Mouse (Mus musculus): ENCODE data around the gene Ifngr2. TPM values are rescaled to one million over a fixed set of nuclear protein-coding genes. Genes with fewer than 3 reads are reported as not detected.
A peak's percentile ranks its signal among the peaks of the same experiment; 100 is the strongest.

The Ifngr2 gene
- polyA plus RNA-seq, 1 experiment, result 5.0 TPM

- Histone ChIP-seq H3K9me3 (replicated peaks; ENCODE audit: control insufficient read depth, insufficient read depth, low read length, poor library complexity, severe bottlenecking) (no peaks in the 10 kb centered on the region), H3K36me3 (ENCODE audit: control insufficient read depth, insufficient read depth, low read length, poor library complexity, severe bottlenecking) (no peaks in the 10 kb centered on the region), H3K9ac (ENCODE audit: low read depth, poor library complexity, severe bottlenecking) (peak overlapping the region; percentile 73), H3K27me3 (ENCODE audit: control insufficient read depth, insufficient read depth, low read length, poor library complexity, severe bottlenecking) (no peaks in the 10 kb centered on the region), H3K4me3 (ENCODE audit: low read depth, low read length) (peak overlapping the region; percentile 91), H3K27ac (ENCODE audit: insufficient read depth, low read length) (no peak overlapping the region), H3K4me1 (ENCODE audit: control insufficient read depth, insufficient read depth, low read length) (no peaks in the 10 kb centered on the region)
- TF ChIP-seq CTCF (IDR thresholded peaks at IDR 0.05; ENCODE audit: low read depth, low read length), result no peak
- no peak for TF ChIP-seq POLR2A (IDR thresholded peaks at IDR 0.05; ENCODE audit: insufficient read depth, low read length)
- no peak for TF ChIP-seq EP300 (IDR thresholded peaks at IDR 0.05; ENCODE audit: insufficient read depth, low read depth, low read length)
These were observed 50.2 kb downstream of the Ifngr2 start for GRCm38 (mm10) chr16:91596779-91597671.

DNA sequence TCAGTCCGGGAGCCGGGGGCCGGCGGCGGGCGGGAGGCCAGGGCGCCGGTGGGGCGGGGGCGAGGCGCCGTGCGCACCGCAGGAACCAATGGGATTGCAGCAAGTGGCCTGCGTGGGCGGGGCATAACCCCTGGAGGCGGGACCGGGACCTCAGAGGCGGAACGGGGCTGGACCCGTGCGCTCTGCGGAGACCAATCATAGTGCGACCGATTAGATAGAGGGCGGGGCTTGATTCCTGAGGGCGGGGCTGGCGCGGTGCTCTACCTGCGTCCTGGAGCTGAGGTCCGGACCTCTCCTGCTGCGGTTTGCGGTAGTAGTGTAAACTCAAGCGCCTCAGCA, 50.8 kb downstream of the Ifngr2 start, which contains the start of gene Tmem50b:
Gene Tmem50b, minus strand, starts transcription at position 129 of the 339 bp plus-strand sequence.
- TF ChIP-seq CTCF (IDR thresholded peaks at IDR 0.05; ENCODE audit: low read depth, low read length) (no peak), POLR2A (IDR thresholded peaks at IDR 0.05; ENCODE audit: insufficient read depth, low read length) (no peak), EP300 (IDR thresholded peaks at IDR 0.05; ENCODE audit: insufficient read depth, low read depth, low read length) (no peak)
- Histone ChIP-seq H3K9ac (ENCODE audit: low read depth, poor library complexity, severe bottlenecking) (peak within 1 kb of the TSS; percentile 73), H3K36me3 (ENCODE audit: control insufficient read depth, insufficient read depth, low read length, poor library complexity, severe bottlenecking) (no peaks in the 10 kb centered on the region), H3K27me3 (ENCODE audit: control insufficient read depth, insufficient read depth, low read length, poor library complexity, severe bottlenecking) (no peaks in the 10 kb centered on the region), H3K4me1 (ENCODE audit: control insufficient read depth, insufficient read depth, low read length) (no peaks in the 10 kb centered on the region), H3K9me3 (replicated peaks; ENCODE audit: control insufficient read depth, insufficient read depth, low read length, poor library complexity, severe bottlenecking) (no peaks in the 10 kb centered on the region), H3K27ac (ENCODE audit: insufficient read depth, low read length) (no peak within 1 kb of the TSS), H3K4me3 (ENCODE audit: low read depth, low read length) (peak within 1 kb of the TSS; percentile 91)

- no peaks in the 10 kb centered on the region for H3K27me3 ChIP-seq (ENCODE audit: control insufficient read depth, insufficient read depth, low read length, poor library complexity, severe bottlenecking)
- no peak overlapping the region for H3K9ac ChIP-seq (ENCODE audit: low read depth, poor library complexity, severe bottlenecking)
- no peak overlapping the region for H3K27ac ChIP-seq (ENCODE audit: insufficient read depth, low read length)
- no peaks in the 10 kb centered on the region for H3K4me1 ChIP-seq (ENCODE audit: control insufficient read depth, insufficient read depth, low read length)
- TF ChIP-seq EP300 (IDR thresholded peaks at IDR 0.05; ENCODE audit: insufficient read depth, low read depth, low read length) (no peak), POLR2A (IDR thresholded peaks at IDR 0.05; ENCODE audit: insufficient read depth, low read length) (no peak), CTCF (IDR thresholded peaks at IDR 0.05; ENCODE audit: low read depth, low read length) (no peak)
- no peaks in the 10 kb centered on the region for H3K36me3 ChIP-seq (ENCODE audit: control insufficient read depth, insufficient read depth, low read length, poor library complexity, severe bottlenecking)
- no peaks in the 10 kb centered on the region for H3K9me3 ChIP-seq (replicated peaks; ENCODE audit: control insufficient read depth, insufficient read depth, low read length, poor library complexity, severe bottlenecking)
- H3K4me3 ChIP-seq (ENCODE audit: low read depth, low read length), result no peak overlapping the region
These were observed 52.4 kb downstream of the Ifngr2 start for GRCm38 (mm10) chr16:91599242-91599641.

DNA sequence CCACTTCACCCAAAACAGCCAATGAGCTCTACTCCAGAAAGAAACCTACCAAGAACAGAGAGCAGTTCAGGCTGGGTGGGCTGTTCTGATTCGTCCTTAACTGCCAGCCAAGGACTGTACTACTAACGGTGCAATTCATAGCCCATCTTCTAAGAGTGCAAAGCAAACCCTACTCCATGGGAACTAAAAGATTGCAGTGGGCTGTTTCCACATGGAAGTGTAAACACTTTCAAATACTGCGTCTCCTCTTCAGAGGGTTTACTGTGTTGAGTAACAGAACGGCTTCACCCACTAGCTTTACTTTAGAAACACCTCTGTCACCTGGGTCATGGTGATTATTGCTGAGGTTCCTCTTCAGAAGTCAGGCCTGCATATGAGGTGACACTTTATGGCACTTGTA, 54.2 kb downstream of the Ifngr2 start:
- Histone ChIP-seq H3K27ac (ENCODE audit: insufficient read depth, low read length) (no peak overlapping the region), H3K27me3 (ENCODE audit: control insufficient read depth, insufficient read depth, low read length, poor library complexity, severe bottlenecking) (no peaks in the 10 kb centered on the region), H3K4me3 (ENCODE audit: low read depth, low read length) (no peak overlapping the region), H3K9ac (ENCODE audit: low read depth, poor library complexity, severe bottlenecking) (no peak overlapping the region), H3K9me3 (replicated peaks; ENCODE audit: control insufficient read depth, insufficient read depth, low read length, poor library complexity, severe bottlenecking) (no peaks in the 10 kb centered on the region), H3K4me1 (ENCODE audit: control insufficient read depth, insufficient read depth, low read length) (no peaks in the 10 kb centered on the region), H3K36me3 (ENCODE audit: control insufficient read depth, insufficient read depth, low read length, poor library complexity, severe bottlenecking) (no peaks in the 10 kb centered on the region)
- TF ChIP-seq CTCF (IDR thresholded peaks at IDR 0.05; ENCODE audit: low read depth, low read length) (no peak), POLR2A (IDR thresholded peaks at IDR 0.05; ENCODE audit: insufficient read depth, low read length) (no peak), EP300 (IDR thresholded peaks at IDR 0.05; ENCODE audit: insufficient read depth, low read depth, low read length) (no peak)

DNA sequence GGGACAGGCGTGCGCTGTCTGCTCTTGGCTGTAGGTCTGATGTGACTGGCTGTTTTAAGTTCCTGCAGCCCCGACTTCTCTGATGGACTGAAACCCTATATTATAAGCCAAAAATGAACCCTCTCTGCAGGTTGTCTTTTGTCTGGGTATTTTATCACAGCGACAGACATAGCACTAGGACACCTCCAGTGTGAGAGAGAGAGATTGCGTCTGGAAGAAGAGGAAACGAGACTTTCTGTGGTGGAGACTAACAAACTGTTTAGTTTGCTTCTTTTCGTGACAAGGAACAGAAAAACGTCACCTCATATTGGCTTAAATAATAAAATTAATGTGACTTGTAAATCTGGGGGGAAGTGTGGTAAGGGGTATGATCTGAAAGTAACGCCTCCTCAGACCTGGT, 54.8 kb downstream of the Ifngr2 start:
- Histone ChIP-seq H3K9ac (ENCODE audit: low read depth, poor library complexity, severe bottlenecking) (no peak overlapping the region), H3K4me3 (ENCODE audit: low read depth, low read length) (no peak overlapping the region), H3K36me3 (ENCODE audit: control insufficient read depth, insufficient read depth, low read length, poor library complexity, severe bottlenecking) (no peaks in the 10 kb centered on the region), H3K27me3 (ENCODE audit: control insufficient read depth, insufficient read depth, low read length, poor library complexity, severe bottlenecking) (no peaks in the 10 kb centered on the region), H3K4me1 (ENCODE audit: control insufficient read depth, insufficient read depth, low read length) (no peaks in the 10 kb centered on the region), H3K9me3 (replicated peaks; ENCODE audit: control insufficient read depth, insufficient read depth, low read length, poor library complexity, severe bottlenecking) (no peaks in the 10 kb centered on the region), H3K27ac (ENCODE audit: insufficient read depth, low read length) (no peak overlapping the region)
- TF ChIP-seq POLR2A (IDR thresholded peaks at IDR 0.05; ENCODE audit: insufficient read depth, low read length), result no peak
- TF ChIP-seq CTCF (IDR thresholded peaks at IDR 0.05; ENCODE audit: low read depth, low read length), result no peak
- TF ChIP-seq EP300 (IDR thresholded peaks at IDR 0.05; ENCODE audit: insufficient read depth, low read depth, low read length), result no peak

DNA sequence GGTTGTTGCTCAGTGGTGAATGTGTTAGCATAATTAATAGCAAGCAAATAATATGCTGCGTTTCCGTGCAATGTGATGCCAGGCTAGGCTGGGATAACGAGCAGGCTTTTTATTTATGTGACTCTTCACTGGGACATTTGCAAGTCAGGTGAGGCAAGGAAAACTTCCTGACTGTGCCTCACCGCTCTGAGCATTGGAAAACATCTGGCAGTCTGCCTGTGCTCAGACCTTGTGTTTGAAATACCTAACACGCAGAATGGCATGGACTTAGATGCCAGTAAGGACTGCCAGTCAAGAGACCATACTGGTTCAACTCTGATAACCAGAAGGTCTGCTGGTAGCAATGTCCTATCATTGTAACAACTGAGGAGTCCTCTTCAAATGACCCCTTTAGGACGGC, 58.3 kb downstream of the Ifngr2 start:
- TF ChIP-seq CTCF (IDR thresholded peaks at IDR 0.05; ENCODE audit: low read depth, low read length), result no peak
- TF ChIP-seq EP300 (IDR thresholded peaks at IDR 0.05; ENCODE audit: insufficient read depth, low read depth, low read length), result no peak
- TF ChIP-seq POLR2A (IDR thresholded peaks at IDR 0.05; ENCODE audit: insufficient read depth, low read length), result no peak
- Histone ChIP-seq H3K4me3 (ENCODE audit: low read depth, low read length) (no peak overlapping the region), H3K9me3 (replicated peaks; ENCODE audit: control insufficient read depth, insufficient read depth, low read length, poor library complexity, severe bottlenecking) (no peaks in the 10 kb centered on the region), H3K36me3 (ENCODE audit: control insufficient read depth, insufficient read depth, low read length, poor library complexity, severe bottlenecking) (no peaks in the 10 kb centered on the region), H3K4me1 (ENCODE audit: control insufficient read depth, insufficient read depth, low read length) (no peaks in the 10 kb centered on the region), H3K9ac (ENCODE audit: low read depth, poor library complexity, severe bottlenecking) (no peak overlapping the region), H3K27ac (ENCODE audit: insufficient read depth, low read length) (no peak overlapping the region), H3K27me3 (ENCODE audit: control insufficient read depth, insufficient read depth, low read length, poor library complexity, severe bottlenecking) (no peaks in the 10 kb centered on the region)
